ENCODE assay signal across 28 mouse cellular contexts in the genomic region with DNA sequence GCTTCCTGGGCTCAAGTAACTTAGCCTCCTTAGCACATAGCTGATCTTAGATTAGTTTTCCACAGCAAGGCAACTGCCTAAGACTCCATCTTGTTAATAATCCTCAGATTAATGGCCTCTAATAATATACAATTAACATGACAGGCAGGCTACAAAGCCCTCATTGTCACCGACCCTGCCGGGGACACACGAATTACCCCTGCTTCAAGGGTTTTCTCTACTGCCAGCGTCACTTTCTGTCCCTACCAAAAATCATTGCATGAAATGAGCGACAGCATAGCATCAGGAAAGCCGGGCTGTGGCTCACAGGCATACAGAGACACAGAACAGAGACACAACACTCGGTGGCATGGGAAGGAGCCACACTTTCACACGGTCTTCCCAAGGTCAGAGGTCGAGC.
DNase-seq lines count a peak whose midpoint lies in the region; ATAC-seq lines count a peak whose summit lies in the region.
"Had no signal": no experiment of that assay in that cellular context is flagged by ENCODE, and none has a peak within 500 bp of the region (broad histone marks: within the 10 kb centered on the region; RNA-seq: fewer than 3 reads in every experiment).

No protein-coding gene starts in this region.

- DNase-seq in forebrain, embryonic 11.5 days (ENCODE audit: low spot score), result no peak
- DNase-seq in midbrain, embryonic 11.5 days (ENCODE audit: low spot score, missing footprints), result no peak
- DNase-seq in gastrocnemius, postnatal 25 days, result no peak
- DNase-seq: adrenal gland, adult 8-10 months; cerebellum, adult 8-10 months; cerebellum, postnatal 36 days; gastrocnemius, postnatal 10 days; kidney, adult 9 months; kidney, postnatal 14 days; lung, embryonic 14.5 days; lung, postnatal 14 days; right cerebral cortex, postnatal 25 days; spleen, adult 18-20 months; thymus, postnatal 14 days had no signal

- H3K4me1 ChIP-seq in forebrain, embryonic 11.5 days (replicated peaks; ENCODE audit: control insufficient read depth, insufficient read depth, low read length), result peaks cover 22% of the 10 kb centered on the region
- H3K4me1 ChIP-seq in forebrain, embryonic 16.5 days (replicated peaks; ENCODE audit: control insufficient read depth, insufficient read depth, low read length), result peaks cover 16% of the 10 kb centered on the region
- peaks cover 67% of the 10 kb centered on the region for H3K4me1 ChIP-seq in midbrain, embryonic 12.5 days
- H3K4me1 ChIP-seq in midbrain, embryonic 11.5 days (ENCODE audit: control insufficient read depth, insufficient read depth, low read length), result peaks cover 35% of the 10 kb centered on the region
- peaks cover 70% of the 10 kb centered on the region for H3K4me1 ChIP-seq in forebrain, embryonic 12.5 days
- peaks cover 33% of the 10 kb centered on the region for H3K4me1 ChIP-seq in midbrain, embryonic 16.5 days (ENCODE audit: control insufficient read depth, insufficient read depth, low read length)

- ATAC-seq in forebrain, embryonic 11.5 days (replicated peaks; ENCODE audit: low FRiP score), result no peak
- ATAC-seq in forebrain, embryonic 16.5 days, result no peak
- ATAC-seq in midbrain, embryonic 12.5 days (ENCODE audit: low FRiP score, low read depth), result no peak
- no peak for ATAC-seq in midbrain, embryonic 11.5 days (ENCODE audit: low FRiP score)
- ATAC-seq in forebrain, embryonic 12.5 days (ENCODE audit: low FRiP score), result no peak
- ATAC-seq in midbrain, embryonic 16.5 days, result no peak
- no peak for ATAC-seq in erythroid progenitor cell, adult 5-6 weeks (replicated peaks; ENCODE audit: low FRiP score, poor library complexity, severe bottlenecking)
- ATAC-seq: intestine, postnatal 0 days had no signal

- H3K9ac ChIP-seq in forebrain, embryonic 11.5 days (ENCODE audit: low read length), result peak overlapping the region; percentile 8; the same call in 1 of the 2 replicates
- no peak overlapping the region for H3K9ac ChIP-seq in forebrain, embryonic 16.5 days (replicated peaks; ENCODE audit: low read depth, low read length)
- H3K9ac ChIP-seq in midbrain, embryonic 12.5 days (replicated peaks), result no peak overlapping the region
- no peak overlapping the region for H3K9ac ChIP-seq in midbrain, embryonic 11.5 days (ENCODE audit: low read length)
- no peak overlapping the region for H3K9ac ChIP-seq in forebrain, embryonic 12.5 days
- no peak overlapping the region for H3K9ac ChIP-seq in midbrain, embryonic 16.5 days (ENCODE audit: low read depth, low read length)
- H3K9ac ChIP-seq: embryonic facial prominence, embryonic 12.5 days; heart, embryonic 15.5 days; limb, embryonic 12.5 days; liver, embryonic 15.5 days; lung, embryonic 14.5 days; neural tube, embryonic 12.5 days had no signal

- no peaks in the 10 kb centered on the region for H3K27me3 ChIP-seq in forebrain, embryonic 11.5 days (ENCODE audit: control insufficient read depth, insufficient read depth, low read length)
- H3K27me3 ChIP-seq in forebrain, embryonic 16.5 days (replicated peaks; ENCODE audit: control insufficient read depth, insufficient read depth, low read length), result no peaks in the 10 kb centered on the region
- H3K27me3 ChIP-seq in midbrain, embryonic 12.5 days, result no peaks in the 10 kb centered on the region
- H3K27me3 ChIP-seq in midbrain, embryonic 11.5 days (ENCODE audit: control insufficient read depth, insufficient read depth, low read length), result no peaks in the 10 kb centered on the region
- H3K27me3 ChIP-seq in forebrain, embryonic 12.5 days, result no peaks in the 10 kb centered on the region
- no peaks in the 10 kb centered on the region for H3K27me3 ChIP-seq in midbrain, embryonic 16.5 days (ENCODE audit: control insufficient read depth, insufficient read depth, low read depth, low read length)
- H3K27me3 ChIP-seq: embryonic facial prominence, embryonic 12.5 days; heart, embryonic 15.5 days; limb, embryonic 12.5 days; liver, embryonic 15.5 days; neural tube, embryonic 12.5 days had no signal

- no peak overlapping the region for H3K4me2 ChIP-seq in forebrain, embryonic 11.5 days (ENCODE audit: low read depth, low read length, severe bottlenecking)
- no peak overlapping the region for H3K4me2 ChIP-seq in forebrain, embryonic 16.5 days (ENCODE audit: low read length)
- H3K4me2 ChIP-seq in midbrain, embryonic 12.5 days (replicated peaks), result no peak overlapping the region
- no peak overlapping the region for H3K4me2 ChIP-seq in midbrain, embryonic 11.5 days
- no peak overlapping the region for H3K4me2 ChIP-seq in forebrain, embryonic 12.5 days
- H3K4me2 ChIP-seq in midbrain, embryonic 16.5 days (ENCODE audit: low read length), result no peak overlapping the region
- H3K4me2 ChIP-seq: embryonic facial prominence, embryonic 12.5 days; heart, embryonic 15.5 days; limb, embryonic 12.5 days; liver, embryonic 15.5 days; lung, embryonic 14.5 days; neural tube, embryonic 12.5 days had no signal

- no peaks in the 10 kb centered on the region for H3K9me3 ChIP-seq in forebrain, embryonic 11.5 days (ENCODE audit: control insufficient read depth, low read length)
- H3K9me3 ChIP-seq in forebrain, embryonic 16.5 days (ENCODE audit: control insufficient read depth, low read length), result no peaks in the 10 kb centered on the region
- H3K9me3 ChIP-seq in midbrain, embryonic 12.5 days, result no peaks in the 10 kb centered on the region
- no peaks in the 10 kb centered on the region for H3K9me3 ChIP-seq in midbrain, embryonic 11.5 days (ENCODE audit: control insufficient read depth, low read length)
- no peaks in the 10 kb centered on the region for H3K9me3 ChIP-seq in forebrain, embryonic 12.5 days
- no peaks in the 10 kb centered on the region for H3K9me3 ChIP-seq in midbrain, embryonic 16.5 days (replicated peaks; ENCODE audit: control insufficient read depth, low read length, poor library complexity, severe bottlenecking)
- H3K9me3 ChIP-seq: embryonic facial prominence, embryonic 12.5 days; heart, embryonic 10.5 days; heart, embryonic 15.5 days; limb, embryonic 12.5 days; liver, embryonic 15.5 days; neural tube, embryonic 12.5 days had no signal

- H3K4me3 ChIP-seq in forebrain, embryonic 11.5 days (ENCODE audit: low read depth, low read length), result no peak overlapping the region
- no peak overlapping the region for H3K4me3 ChIP-seq in forebrain, embryonic 16.5 days (replicated peaks; ENCODE audit: low read length)
- no peak overlapping the region for H3K4me3 ChIP-seq in midbrain, embryonic 12.5 days
- H3K4me3 ChIP-seq in midbrain, embryonic 11.5 days (ENCODE audit: low read depth, low read length), result no peak overlapping the region
- H3K4me3 ChIP-seq in forebrain, embryonic 12.5 days (replicated peaks), result no peak overlapping the region
- H3K4me3 ChIP-seq in midbrain, embryonic 16.5 days (ENCODE audit: low read depth, low read length), result no peak overlapping the region
- H3K4me3 ChIP-seq: embryonic facial prominence, embryonic 12.5 days; heart, embryonic 10.5 days; heart, embryonic 15.5 days; limb, embryonic 12.5 days; liver, embryonic 15.5 days; myocyte; neural tube, embryonic 12.5 days had no signal

- peak overlapping the region; percentile 6; the same call in 1 of the 2 replicates for H3K27ac ChIP-seq in forebrain, embryonic 11.5 days (ENCODE audit: low read depth, low read length)
- no peak overlapping the region for H3K27ac ChIP-seq in forebrain, embryonic 16.5 days (ENCODE audit: low read length)
- H3K27ac ChIP-seq in midbrain, embryonic 12.5 days (replicated peaks), result peak overlapping the region; percentile 1; the same call in 1 of the 2 replicates
- no peak overlapping the region for H3K27ac ChIP-seq in midbrain, embryonic 11.5 days (ENCODE audit: low read depth, low read length)
- H3K27ac ChIP-seq in forebrain, embryonic 12.5 days, result peak overlapping the region; percentile 43
- peak overlapping the region; percentile 23; the same call in 1 of the 2 replicates for H3K27ac ChIP-seq in midbrain, embryonic 16.5 days (ENCODE audit: low read length)
- H3K27ac ChIP-seq: embryonic facial prominence, embryonic 12.5 days; heart, embryonic 10.5 days; heart, embryonic 15.5 days; limb, embryonic 12.5 days; liver, embryonic 15.5 days; neural tube, embryonic 12.5 days had no signal

- no peaks in the 10 kb centered on the region for H3K36me3 ChIP-seq in forebrain, embryonic 11.5 days (ENCODE audit: control insufficient read depth, insufficient read depth, low read length)
- no peaks in the 10 kb centered on the region for H3K36me3 ChIP-seq in forebrain, embryonic 16.5 days (ENCODE audit: control insufficient read depth, insufficient read depth)
- H3K36me3 ChIP-seq in midbrain, embryonic 12.5 days, result no peaks in the 10 kb centered on the region
- no peaks in the 10 kb centered on the region for H3K36me3 ChIP-seq in midbrain, embryonic 11.5 days (ENCODE audit: control insufficient read depth, insufficient read depth, low read length)
- 0 out of 2 replicates have a peak, but pooled peaks cover 3% of the 10 kb centered on the region for H3K36me3 ChIP-seq in forebrain, embryonic 12.5 days (replicated peaks)
- no peaks in the 10 kb centered on the region for H3K36me3 ChIP-seq in midbrain, embryonic 16.5 days (ENCODE audit: control insufficient read depth, insufficient read depth, low read length)
- H3K36me3 ChIP-seq: embryonic facial prominence, embryonic 12.5 days; G1E; heart, embryonic 10.5 days; heart, embryonic 15.5 days; liver, embryonic 15.5 days; neural tube, embryonic 12.5 days had no signal

- 28% methylated on average over 9 of the region's 9 CpGs for WGBS in forebrain, embryonic 11.5 days
- WGBS in forebrain, embryonic 16.5 days, result 18% methylated on average over 9 of the region's 9 CpGs
- WGBS in midbrain, embryonic 12.5 days, result 44% methylated on average over 9 of the region's 9 CpGs
- 60% methylated on average over 9 of the region's 9 CpGs for WGBS in midbrain, embryonic 11.5 days
- 27% methylated on average over 9 of the region's 9 CpGs for WGBS in forebrain, embryonic 12.5 days
- 30% methylated on average over 9 of the region's 9 CpGs for WGBS in midbrain, embryonic 16.5 days

Comparison
In these comparisons a context has a peak if more than half of its experiments do, and no peak if none do; other contexts are left out.
1. H3K27ac ChIP-seq: peak in forebrain, embryonic 11.5 days (single experiment), midbrain, embryonic 12.5 days (single experiment), forebrain, embryonic 12.5 days (single experiment) and midbrain, embryonic 16.5 days (single experiment); none in forebrain, embryonic 16.5 days (single experiment) and midbrain, embryonic 11.5 days (single experiment).